Mouse (Mus musculus) testis, adult 2 months (tissue): ENCODE data around the gene Ston2.

Experiments used
- CTCF ChIP-seq: fragments of 200-500 bp; IDR thresholded peaks from 2 replicates; pipeline ENCODE4 v1.5.1; 2012; ENCODE audit warnings: low read depth, mild to moderate bottlenecking, inconsistent platforms, low read length, moderate library complexity; ENCODE audit not compliant: control insufficient read depth, insufficient read depth, insufficient replicate concordance
- POLR2A ChIP-seq: fragments of 200-500 bp; IDR thresholded peaks from 2 replicates; pipeline ENCODE4 v1.6.1; 2012; ENCODE audit warnings: low read depth, mild to moderate bottlenecking, inconsistent platforms, low read length, moderate library complexity; ENCODE audit not compliant: control insufficient read depth

DNA sequence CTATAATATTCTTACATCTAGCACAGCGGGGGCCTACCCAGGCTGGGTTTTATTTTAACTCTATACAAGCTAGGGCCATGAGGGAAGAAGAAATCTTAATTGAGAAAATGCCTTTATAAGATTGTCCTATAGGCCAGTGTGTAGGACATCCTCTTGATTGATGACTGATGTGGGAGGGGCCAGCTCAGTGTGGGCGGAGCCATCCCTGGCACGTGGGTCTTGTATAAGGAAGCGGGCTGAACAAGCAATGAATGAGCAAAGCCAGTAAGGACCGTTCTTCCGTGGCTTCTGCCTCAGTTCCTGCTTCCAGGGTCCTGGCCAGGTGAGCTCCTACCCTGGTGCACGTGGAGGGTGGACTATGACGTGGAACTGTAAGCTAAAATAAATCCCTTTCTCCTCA is 5.1 kb upstream of the Ston2 start:
- no peak for TF ChIP-seq CTCF
- TF ChIP-seq POLR2A, result no peak
